Mouse (Mus musculus) hindbrain, embryonic 12.5 days (tissue): Measurements from ENCODE around the gene 4930469K13Rik. TPM values are rescaled to one million over a fixed set of nuclear protein-coding genes. Genes with fewer than 3 reads are reported as not detected.

Source experiments
- ATAC-seq: fragments of 200-750 bp; cut with Nextera tagmentation; 2 replicates; pipeline ENCODE4 v1.8.0; 2017; ENCODE audit warnings: moderate TSS enrichment; ENCODE audit not compliant: low FRiP score
- H3K27ac ChIP-seq: fragments of 300-500 bp; sonication (generic); 2 replicates; pipeline ENCODE4 v1.5.1; 2016; ENCODE audit warnings: mild to moderate bottlenecking
- H3K27me3 ChIP-seq: fragments of 300-500 bp; sonication (generic); 2 replicates; pipeline ENCODE4 v1.6.1; 2016; ENCODE audit warnings: mild to moderate bottlenecking
- H3K36me3 ChIP-seq: fragments of 300-500 bp; sonication (generic); 2 replicates; pipeline ENCODE4 v1.6.1; 2016; ENCODE audit warnings: mild to moderate bottlenecking
- H3K4me1 ChIP-seq: fragments of 300-500 bp; sonication (generic); 2 replicates; pipeline ENCODE4 v1.6.1; 2016
- H3K4me2 ChIP-seq: fragments of 300-500 bp; sonication (generic); replicated peaks from 2 replicates; pipeline ENCODE4 v1.6.1; 2016; ENCODE audit warnings: mild to moderate bottlenecking
- H3K4me3 ChIP-seq: fragments of 300-500 bp; sonication (generic); 2 replicates; pipeline ENCODE4 v1.5.1; 2016; ENCODE audit warnings: mild to moderate bottlenecking
- H3K9ac ChIP-seq: fragments of 300-500 bp; sonication (generic); 2 replicates; pipeline ENCODE4 v1.6.1; 2016; ENCODE audit warnings: mild to moderate bottlenecking, moderate library complexity
- H3K9me3 ChIP-seq: fragments of 300-500 bp; sonication (generic); replicated peaks from 2 replicates; pipeline ENCODE4 v1.6.1; 2016; ENCODE audit warnings: mild to moderate bottlenecking
- WGBS: fragments of 180-500 bp; shearing (Covaris S2); methylation state at CpG from one replicate; pipeline ENCODE4 v1.1.7; 2016; 5-methylcytosine and 5-hydroxymethylcytosine counted together
- polyA plus RNA-seq: library from polyadenylated mRNA; unstranded; fragments of >200 nt; fragmentation: Nextera tagmentation; extraction: Ambion mirVana; gene quantifications from 2 replicates; pipeline ENCODE4 v1.2.1, GENCODE M21; 2016

4930469K13Rik gene
- polyA plus RNA-seq, 1 experiment from 2014 or later, result 4.0 TPM

DNA sequence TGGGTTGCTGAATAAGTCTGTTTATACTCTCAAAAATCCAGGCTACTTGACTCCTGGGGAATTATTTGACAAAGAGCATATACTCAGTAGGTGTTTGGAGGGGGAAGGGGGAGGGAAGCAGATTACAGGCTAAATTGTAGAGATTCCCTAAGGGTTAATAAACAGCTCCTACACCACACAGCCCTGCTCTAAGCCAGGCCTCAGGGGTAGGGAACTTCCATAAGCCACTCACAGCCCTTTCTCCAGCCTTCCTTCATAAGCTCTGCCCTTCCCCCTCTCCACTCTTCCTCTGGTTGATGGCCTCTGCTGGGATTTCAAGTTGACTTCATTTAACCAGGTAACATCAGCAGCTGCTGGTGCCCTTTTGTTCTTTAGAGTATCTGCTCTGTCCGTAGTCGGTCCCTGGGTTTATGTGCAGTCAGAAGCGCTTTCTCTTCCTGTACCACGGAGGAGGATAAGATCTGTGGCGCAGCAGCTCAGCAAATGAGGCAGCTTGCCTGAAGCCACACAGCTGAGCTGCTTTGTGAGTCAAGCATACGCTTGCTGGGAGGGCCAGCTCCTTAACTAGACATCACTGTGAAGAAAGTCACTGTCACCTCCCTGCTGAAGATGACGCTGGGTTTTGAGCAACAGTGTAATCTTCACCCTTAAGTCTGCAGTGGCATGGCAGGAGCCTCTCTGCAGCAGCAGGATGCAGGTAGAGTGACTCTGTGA lies 159.6 kb downstream of the 4930469K13Rik start:
- Histone ChIP-seq H3K4me2 (no peak overlapping the region), H3K27me3 (no peaks in the 10 kb centered on the region), H3K4me3 (no peak overlapping the region), H3K36me3 (no peaks in the 10 kb centered on the region), H3K27ac (no peak overlapping the region), H3K4me1 (peaks cover 5% of the 10 kb centered on the region; the same call in 1 of the 2 replicates), H3K9me3 (no peaks in the 10 kb centered on the region), H3K9ac (no peak overlapping the region)
- 50% methylated on average over 7 of the region's 7 CpGs for WGBS
- no peak for ATAC-seq

- Histone ChIP-seq H3K4me1 (peaks cover 5% of the 10 kb centered on the region; the same call in 1 of the 2 replicates), H3K9ac (no peak overlapping the region), H3K4me3 (no peak overlapping the region), H3K36me3 (no peaks in the 10 kb centered on the region), H3K27me3 (no peaks in the 10 kb centered on the region), H3K9me3 (no peaks in the 10 kb centered on the region), H3K4me2 (no peak overlapping the region), H3K27ac (no peak overlapping the region)
- no peak for ATAC-seq
- 85% methylated on average over 8 of the region's 8 CpGs for WGBS
Measured at GRCm38 (mm10) chr11:33937641-33938040, 160.7 kb downstream of the 4930469K13Rik start.

DNA sequence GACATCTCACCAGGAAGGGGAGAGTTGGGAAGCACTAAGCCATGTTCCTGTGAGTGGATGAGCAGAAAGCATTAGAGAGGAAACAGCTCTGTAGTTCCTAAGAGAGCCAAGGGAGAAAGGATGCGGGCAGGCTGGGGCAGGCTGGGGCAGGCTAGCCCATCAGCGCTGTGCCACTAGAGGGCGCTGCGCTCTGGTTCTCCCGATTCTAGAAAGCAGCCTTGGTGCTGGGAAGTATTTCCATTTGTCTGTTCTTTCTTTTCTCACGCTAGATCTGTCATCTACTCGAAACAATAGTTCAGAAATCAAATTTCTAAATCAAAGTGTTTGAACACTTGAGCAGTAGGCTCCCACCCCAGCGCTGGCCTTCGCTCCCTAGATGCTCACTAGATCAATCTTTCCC lies 164.1 kb downstream of the 4930469K13Rik start:
- Histone ChIP-seq H3K9me3 (no peaks in the 10 kb centered on the region), H3K9ac (no peak overlapping the region), H3K4me3 (no peak overlapping the region), H3K4me1 (peaks cover 5% of the 10 kb centered on the region; the same call in 1 of the 2 replicates), H3K4me2 (no peak overlapping the region), H3K36me3 (no peaks in the 10 kb centered on the region), H3K27ac (no peak overlapping the region), H3K27me3 (no peaks in the 10 kb centered on the region)
- WGBS, result 57% methylated on average over 9 of the region's 9 CpGs
- no peak for ATAC-seq

DNA sequence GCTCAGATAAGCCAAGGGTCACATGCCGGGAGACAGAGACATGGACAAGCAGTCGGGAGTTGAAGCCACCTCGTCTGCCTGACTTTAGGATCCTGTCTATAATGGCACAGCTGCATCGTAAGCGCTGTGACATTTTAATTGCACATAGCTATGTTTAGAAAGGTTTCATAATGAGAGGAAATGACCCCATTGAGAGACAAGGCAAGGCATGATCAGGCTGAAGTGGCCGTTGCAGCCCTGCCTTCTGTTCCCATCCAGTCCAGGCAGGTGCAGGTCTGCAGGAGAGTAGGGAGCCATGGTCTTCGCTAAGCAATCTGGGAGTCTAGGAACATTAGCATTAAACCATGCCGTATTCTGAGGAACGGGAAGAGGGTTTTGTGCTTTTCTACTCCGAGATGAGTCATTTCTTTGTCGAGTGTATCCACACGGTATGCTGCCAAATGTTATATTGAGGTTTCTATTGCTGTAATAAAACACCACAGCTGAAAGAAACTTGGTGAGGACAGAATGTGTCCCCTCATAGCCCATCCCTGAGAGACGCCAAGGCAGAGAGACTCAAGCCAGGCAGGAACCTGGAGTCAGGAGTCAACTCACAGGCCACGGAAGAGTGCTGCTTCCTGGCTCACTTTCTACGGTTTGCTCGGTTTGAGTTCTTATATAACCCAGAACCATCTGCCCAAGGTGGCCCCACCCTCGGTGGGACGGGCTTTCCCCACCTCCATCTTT lies 165.8 kb downstream of the 4930469K13Rik start:
- no peak for ATAC-seq
- no peaks in the 10 kb centered on the region for H3K36me3 ChIP-seq
- no peak overlapping the region for H3K4me2 ChIP-seq
- no peak overlapping the region for H3K9ac ChIP-seq
- no peaks in the 10 kb centered on the region for H3K4me1 ChIP-seq
- H3K9me3 ChIP-seq, result no peaks in the 10 kb centered on the region
- WGBS, result 76% methylated on average over 18 of the region's 18 CpGs
- peaks cover 5% of the 10 kb centered on the region; the same call in 1 of the 2 replicates for H3K27me3 ChIP-seq
- no peak overlapping the region for H3K27ac ChIP-seq
- H3K4me3 ChIP-seq, result no peak overlapping the region

- WGBS, result 9% methylated on average over 9 of the region's 10 CpGs
- H3K4me1 ChIP-seq, result no peaks in the 10 kb centered on the region
- H3K4me3 ChIP-seq, result no peak overlapping the region
- H3K9ac ChIP-seq, result no peak overlapping the region
- H3K4me2 ChIP-seq, result no peak overlapping the region
- no peak for ATAC-seq
- H3K36me3 ChIP-seq, result no peaks in the 10 kb centered on the region
- peaks cover 5% of the 10 kb centered on the region; the same call in 1 of the 2 replicates for H3K27me3 ChIP-seq
- H3K9me3 ChIP-seq, result no peaks in the 10 kb centered on the region
- H3K27ac ChIP-seq, result no peak overlapping the region
Measured at GRCm38 (mm10) chr11:33931836-33932385, 166.4 kb downstream of the 4930469K13Rik start.

DNA sequence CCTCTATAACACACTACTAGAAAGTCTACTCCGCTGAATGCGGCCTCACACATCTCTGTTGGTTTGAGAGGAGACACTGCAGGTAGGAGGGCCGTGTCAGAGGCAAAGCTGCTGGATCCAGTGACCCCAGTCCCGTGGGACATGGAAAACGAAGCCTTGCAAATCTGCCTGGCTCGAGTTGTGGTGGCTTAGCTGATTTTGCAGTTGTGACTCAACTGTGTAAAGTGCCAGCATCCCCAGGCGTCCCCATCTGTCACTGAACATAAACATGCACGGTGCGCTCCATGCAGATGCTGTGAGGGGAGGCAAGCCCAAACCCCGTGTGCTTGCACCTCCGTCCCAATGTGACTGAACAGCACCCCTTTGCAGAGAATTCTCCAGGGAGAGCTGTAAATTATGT lies 168.9 kb downstream of the 4930469K13Rik start:
- Histone ChIP-seq H3K9me3 (no peaks in the 10 kb centered on the region), H3K27ac (no peak overlapping the region), H3K27me3 (peaks cover 5% of the 10 kb centered on the region; the same call in 1 of the 2 replicates), H3K4me1 (no peaks in the 10 kb centered on the region), H3K4me3 (no peak overlapping the region), H3K36me3 (no peaks in the 10 kb centered on the region), H3K4me2 (no peak overlapping the region), H3K9ac (no peak overlapping the region)
- WGBS, result 64% methylated on average over 11 of the region's 11 CpGs
- ATAC-seq, result no peak

- no peak overlapping the region for H3K4me3 ChIP-seq
- peak; percentile 50; the same call in 1 of the 2 replicates for ATAC-seq
- no peaks in the 10 kb centered on the region for H3K9me3 ChIP-seq
- H3K4me1 ChIP-seq, result no peaks in the 10 kb centered on the region
- peaks cover 5% of the 10 kb centered on the region; the same call in 1 of the 2 replicates for H3K27me3 ChIP-seq
- H3K4me2 ChIP-seq, result no peak overlapping the region
- no peak overlapping the region for H3K27ac ChIP-seq
- WGBS, result 36% methylated on average over 7 of the region's 7 CpGs
- no peak overlapping the region for H3K9ac ChIP-seq
- no peaks in the 10 kb centered on the region for H3K36me3 ChIP-seq
Measured at GRCm38 (mm10) chr11:33928658-33929057, 169.7 kb downstream of the 4930469K13Rik start.

DNA sequence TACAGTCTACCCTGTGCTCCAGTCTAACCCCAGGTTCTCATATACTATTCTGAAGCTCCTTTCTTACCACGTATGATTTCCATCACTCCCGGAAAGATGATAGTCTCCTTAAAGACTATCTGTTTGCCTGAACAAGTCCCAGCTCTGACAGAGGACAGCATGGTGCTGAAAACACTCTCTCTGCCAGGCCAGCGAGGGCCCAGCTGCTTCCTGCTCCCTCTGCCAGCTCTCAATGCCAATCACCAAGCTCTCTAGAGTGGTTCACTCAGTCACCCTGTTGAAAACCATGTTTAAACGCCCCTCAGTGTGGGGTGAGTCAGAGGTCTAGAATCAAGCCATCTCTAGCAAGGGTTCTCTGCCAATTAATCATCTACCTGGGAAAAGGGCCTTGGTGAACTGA lies 170.5 kb downstream of the 4930469K13Rik start:
- 75% methylated on average over 4 of the region's 4 CpGs for WGBS
- ATAC-seq, result no peak

GRCm38 (mm10) chr11:33927321-33927720 lies 171.0 kb downstream of the 4930469K13Rik start:
- Histone ChIP-seq H3K4me1 (no peaks in the 10 kb centered on the region), H3K27me3 (peaks cover 5% of the 10 kb centered on the region), H3K36me3 (no peaks in the 10 kb centered on the region), H3K9ac (no peak overlapping the region), H3K9me3 (no peaks in the 10 kb centered on the region), H3K4me2 (no peak overlapping the region), H3K27ac (no peak overlapping the region), H3K4me3 (no peak overlapping the region)
- no peak for ATAC-seq
- WGBS, result 67% methylated on average over 6 of the region's 6 CpGs

More for the DNA sequence above, 170.5 kb downstream of the 4930469K13Rik start:
- no peaks in the 10 kb centered on the region for H3K36me3 ChIP-seq
- no peak overlapping the region for H3K27ac ChIP-seq
- no peaks in the 10 kb centered on the region for H3K4me1 ChIP-seq
- no peak overlapping the region for H3K9ac ChIP-seq
- peaks cover 5% of the 10 kb centered on the region for H3K27me3 ChIP-seq
- no peak overlapping the region for H3K4me3 ChIP-seq
- H3K9me3 ChIP-seq, result no peaks in the 10 kb centered on the region
- H3K4me2 ChIP-seq, result no peak overlapping the region

DNA sequence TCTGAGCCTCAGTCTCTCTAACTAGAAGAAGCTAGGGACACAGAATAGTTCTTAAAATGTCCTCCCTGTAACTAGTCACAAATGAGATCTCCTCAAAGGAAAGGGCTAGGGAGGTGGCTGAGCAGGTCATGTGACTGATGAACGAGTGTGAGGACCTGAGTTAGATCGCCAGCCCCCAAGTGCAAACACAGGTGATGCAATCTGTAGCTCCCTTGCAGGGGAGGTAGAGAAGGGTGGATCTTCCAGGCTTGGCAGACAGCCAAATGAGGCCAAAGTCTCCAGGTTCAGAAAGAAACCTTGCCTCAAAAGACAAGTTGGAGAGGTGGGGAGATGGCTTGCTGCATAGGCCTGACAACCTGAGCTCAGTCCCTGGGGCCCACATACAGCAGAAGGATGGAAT lies 171.8 kb downstream of the 4930469K13Rik start:
- Histone ChIP-seq H3K4me2 (no peak overlapping the region), H3K36me3 (no peaks in the 10 kb centered on the region), H3K9ac (no peak overlapping the region), H3K4me3 (no peak overlapping the region), H3K4me1 (no peaks in the 10 kb centered on the region), H3K9me3 (no peaks in the 10 kb centered on the region), H3K27me3 (peaks cover 5% of the 10 kb centered on the region), H3K27ac (no peak overlapping the region)
- no peak for ATAC-seq
- WGBS, result 64% methylated on average over 2 of the region's 2 CpGs

DNA sequence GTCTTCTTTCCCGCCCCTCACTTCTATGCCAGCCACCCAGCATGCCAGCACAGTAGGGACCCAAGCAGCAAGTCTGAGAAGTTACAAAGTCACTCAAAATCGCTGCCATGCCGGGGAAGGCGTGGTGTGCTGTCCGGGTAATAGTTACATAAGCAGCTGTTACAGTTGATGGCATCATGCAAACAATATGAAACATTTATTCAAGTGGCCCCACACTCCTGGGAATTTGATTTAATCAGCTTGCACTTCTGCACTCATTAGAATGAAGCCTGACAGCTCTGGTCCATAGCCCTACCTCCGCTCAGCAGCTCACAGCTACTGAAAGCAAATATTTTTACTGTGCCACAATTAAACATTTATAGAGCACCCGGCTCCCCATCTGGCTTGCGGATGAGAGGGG lies 172.6 kb downstream of the 4930469K13Rik start:
- WGBS, result 62% methylated on average over 8 of the region's 8 CpGs

More for the DNA sequence above, 172.6 kb downstream of the 4930469K13Rik start:
- Histone ChIP-seq H3K4me2 (no peak overlapping the region), H3K36me3 (no peaks in the 10 kb centered on the region), H3K4me1 (no peaks in the 10 kb centered on the region), H3K4me3 (no peak overlapping the region), H3K27ac (no peak overlapping the region), H3K27me3 (peaks cover 5% of the 10 kb centered on the region), H3K9ac (no peak overlapping the region), H3K9me3 (no peaks in the 10 kb centered on the region)
- no peak for ATAC-seq
